Mouse (Mus musculus): ENCODE measurements at regions not wholly inside any gene's neighbourhood (a gene's known extent, or its start where the extent isn't known, plus 50 kb on each side); places are given as distances from the start of the nearest gene placed in this dataset.

GRCm38 (mm10) chr1:13865713-13866112 lies 2227.4 kb downstream of the 4930444P10Rik start:
- no peak overlapping the region for H3K4me3 ChIP-seq (replicated peaks; ENCODE audit: low read length)
- no peaks in the 10 kb centered on the region for H3K27me3 ChIP-seq (ENCODE audit: control insufficient read depth, insufficient read depth, low read length)
- H3K9me3 ChIP-seq (ENCODE audit: control insufficient read depth, low read length), result no peaks in the 10 kb centered on the region
- no peak for TF ChIP-seq POLR2A (IDR thresholded peaks at IDR 0.05; ENCODE audit: borderline replicate concordance, extremely low read depth, insufficient read depth, insufficient read length)
- DNase-seq (ENCODE audit: low spot score), result no peak
- H3K9ac ChIP-seq (ENCODE audit: low read depth, low read length, severe bottlenecking), result no peak overlapping the region
- ATAC-seq (ENCODE audit: low FRiP score, low read depth), result no peak
- no peaks in the 10 kb centered on the region for H3K36me3 ChIP-seq (ENCODE audit: control insufficient read depth, insufficient read depth, low read length)
- no peak overlapping the region for H3K4me2 ChIP-seq (replicated peaks; ENCODE audit: low read depth, low read length, severe bottlenecking)
- H3K27ac ChIP-seq (replicated peaks; ENCODE audit: low read depth, low read length), result no peak overlapping the region
- H3K4me1 ChIP-seq (ENCODE audit: control insufficient read depth, insufficient read depth, low read length), result peaks cover 11% of the 10 kb centered on the region; the same call in 1 of the 2 replicates

GRCm38 (mm10) chr1:13863712-13864111 lies 2229.4 kb downstream of the 4930444P10Rik start:
- WGBS, result 53% methylated on average over 1 of the region's 1 CpGs
- H3K27ac ChIP-seq (replicated peaks; ENCODE audit: low read depth, low read length), result no peak overlapping the region
- DNase-seq (ENCODE audit: low spot score) (no peak), ATAC-seq (ENCODE audit: low FRiP score, low read depth) (no peak)
- H3K9me3 ChIP-seq (ENCODE audit: control insufficient read depth, low read length), result no peaks in the 10 kb centered on the region
- H3K4me3 ChIP-seq (replicated peaks; ENCODE audit: low read length), result no peak overlapping the region
- no peaks in the 10 kb centered on the region for H3K36me3 ChIP-seq (ENCODE audit: control insufficient read depth, insufficient read depth, low read length)
- TF ChIP-seq POLR2A (IDR thresholded peaks at IDR 0.05; ENCODE audit: borderline replicate concordance, extremely low read depth, insufficient read depth, insufficient read length), result no peak
- H3K9ac ChIP-seq (ENCODE audit: low read depth, low read length, severe bottlenecking), result no peak overlapping the region
- peaks cover 25% of the 10 kb centered on the region for H3K4me1 ChIP-seq (ENCODE audit: control insufficient read depth, insufficient read depth, low read length)
- no peak overlapping the region for H3K4me2 ChIP-seq (replicated peaks; ENCODE audit: low read depth, low read length, severe bottlenecking)
- H3K27me3 ChIP-seq (ENCODE audit: control insufficient read depth, insufficient read depth, low read length), result no peaks in the 10 kb centered on the region

- Histone ChIP-seq H3K4me1 (ENCODE audit: control insufficient read depth, insufficient read depth, low read length) (peaks cover 26% of the 10 kb centered on the region), H3K27ac (replicated peaks; ENCODE audit: low read depth, low read length) (no peak overlapping the region), H3K9ac (ENCODE audit: low read depth, low read length, severe bottlenecking) (no peak overlapping the region), H3K9me3 (ENCODE audit: control insufficient read depth, low read length) (no peaks in the 10 kb centered on the region), H3K36me3 (ENCODE audit: control insufficient read depth, insufficient read depth, low read length) (no peaks in the 10 kb centered on the region), H3K4me3 (replicated peaks; ENCODE audit: low read length) (no peak overlapping the region), H3K4me2 (replicated peaks; ENCODE audit: low read depth, low read length, severe bottlenecking) (no peak overlapping the region), H3K27me3 (ENCODE audit: control insufficient read depth, insufficient read depth, low read length) (no peaks in the 10 kb centered on the region)
- ATAC-seq (ENCODE audit: low FRiP score, low read depth) (no peak), DNase-seq (ENCODE audit: low spot score) (no peak)
- WGBS, result 13% methylated on average over 5 of the region's 5 CpGs
- TF ChIP-seq POLR2A (IDR thresholded peaks at IDR 0.05; ENCODE audit: borderline replicate concordance, extremely low read depth, insufficient read depth, insufficient read length), result no peak
Measured at GRCm38 (mm10) chr1:13861070-13861511, 2232.0 kb downstream of the 4930444P10Rik start.

GRCm38 (mm10) chr1:13860469-13860868 lies 2232.7 kb downstream of the 4930444P10Rik start:
- Histone ChIP-seq H3K27me3 (ENCODE audit: control insufficient read depth, insufficient read depth, low read length) (no peaks in the 10 kb centered on the region), H3K36me3 (ENCODE audit: control insufficient read depth, insufficient read depth, low read length) (no peaks in the 10 kb centered on the region), H3K9ac (ENCODE audit: low read depth, low read length, severe bottlenecking) (no peak overlapping the region), H3K4me2 (replicated peaks; ENCODE audit: low read depth, low read length, severe bottlenecking) (no peak overlapping the region), H3K27ac (replicated peaks; ENCODE audit: low read depth, low read length) (no peak overlapping the region), H3K4me1 (ENCODE audit: control insufficient read depth, insufficient read depth, low read length) (peaks cover 26% of the 10 kb centered on the region), H3K4me3 (replicated peaks; ENCODE audit: low read length) (no peak overlapping the region), H3K9me3 (ENCODE audit: control insufficient read depth, low read length) (no peaks in the 10 kb centered on the region)
- no peak for TF ChIP-seq POLR2A (IDR thresholded peaks at IDR 0.05; ENCODE audit: borderline replicate concordance, extremely low read depth, insufficient read depth, insufficient read length)
- 37% methylated on average over 3 of the region's 3 CpGs for WGBS
- ATAC-seq (ENCODE audit: low FRiP score, low read depth) (no peak), DNase-seq (ENCODE audit: low spot score) (no peak)

- H3K9ac ChIP-seq (ENCODE audit: low read depth, low read length, severe bottlenecking), result no peak overlapping the region
- H3K27me3 ChIP-seq (ENCODE audit: control insufficient read depth, insufficient read depth, low read length), result no peaks in the 10 kb centered on the region
- no peak overlapping the region for H3K27ac ChIP-seq (replicated peaks; ENCODE audit: low read depth, low read length)
- TF ChIP-seq POLR2A (IDR thresholded peaks at IDR 0.05; ENCODE audit: borderline replicate concordance, extremely low read depth, insufficient read depth, insufficient read length), result no peak
- H3K4me3 ChIP-seq (replicated peaks; ENCODE audit: low read length), result no peak overlapping the region
- DNase-seq (ENCODE audit: low spot score), result no peak
- 9% methylated on average over 3 of the region's 3 CpGs for WGBS
- H3K4me1 ChIP-seq (ENCODE audit: control insufficient read depth, insufficient read depth, low read length), result peaks cover 26% of the 10 kb centered on the region
- no peaks in the 10 kb centered on the region for H3K36me3 ChIP-seq (ENCODE audit: control insufficient read depth, insufficient read depth, low read length)
- ATAC-seq (ENCODE audit: low FRiP score, low read depth), result no peak
- no peaks in the 10 kb centered on the region for H3K9me3 ChIP-seq (ENCODE audit: control insufficient read depth, low read length)
- no peak overlapping the region for H3K4me2 ChIP-seq (replicated peaks; ENCODE audit: low read depth, low read length, severe bottlenecking)
Measured at GRCm38 (mm10) chr1:13859723-13860122, 2233.4 kb downstream of the 4930444P10Rik start.

Measured in limb, embryonic 14.5 days (tissue).